26 mouse cellular contexts compared by ENCODE assay signal in the genomic region with DNA sequence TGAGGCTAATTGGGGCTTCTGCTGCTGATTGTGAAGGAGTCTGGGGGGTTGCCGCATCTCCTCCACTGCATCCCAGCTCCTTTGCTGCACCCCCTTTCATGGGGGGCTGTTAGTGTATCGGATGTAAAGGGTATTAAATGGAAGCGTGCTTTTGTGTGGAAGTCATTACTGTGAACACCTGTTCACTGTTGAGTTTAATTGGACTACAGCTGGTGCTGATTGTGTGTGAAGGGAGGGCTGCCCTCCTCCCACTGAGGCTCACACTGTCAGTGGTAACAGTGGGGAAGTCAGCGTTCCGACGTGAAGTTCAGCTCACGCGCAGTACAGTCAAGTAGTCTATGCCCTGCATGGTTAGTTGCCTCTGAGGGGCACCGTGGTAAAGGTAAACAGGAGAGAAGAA.
DNase-seq lines count a peak whose midpoint lies in the region; ATAC-seq lines count a peak whose summit lies in the region.
"Had no signal": no experiment of that assay in that cellular context is flagged by ENCODE, and none has a peak within 500 bp of the region (broad histone marks: within the 10 kb centered on the region; RNA-seq: fewer than 3 reads in every experiment).

No protein-coding gene starts in this region.

- DNase-seq in heart, adult 11 months, result peak; percentile 77
- no peak for DNase-seq in heart, postnatal 36 days
- peak; percentile 43 for DNase-seq in forelimb bud, embryonic 11.5 days (ENCODE audit: low read depth, low spot score)
- DNase-seq in cerebellum, adult 8-10 months, result no peak
- DNase-seq in layer of hippocampus, adult 11-12 months (ENCODE audit: low spot score), result no peak
- DNase-seq: adrenal gland, postnatal 14 days; cerebellum, adult 18-20 months; gastrocnemius, postnatal 25 days; kidney, adult 9 months; kidney, postnatal 25 days; layer of hippocampus, adult 9-11 months; right cerebral cortex, postnatal 25 days; thymus, adult 18-20 months; thymus, postnatal 4 days had no signal

- no peak overlapping the region for H3K4me3 ChIP-seq in neural tube, embryonic 13.5 days
- H3K4me3 ChIP-seq in neural tube, embryonic 15.5 days (replicated peaks), result no peak overlapping the region
- H3K4me3 ChIP-seq: erythroblast, embryonic 14.5 days; heart, embryonic 15.5 days; intestine, embryonic 15.5 days; limb, embryonic 15.5 days; liver, embryonic 15.5 days; stomach, embryonic 15.5 days had no signal

- peak; percentile 45; the same call in 1 of the 2 replicates for ATAC-seq in neural tube, embryonic 13.5 days (ENCODE audit: low read depth)
- ATAC-seq in neural tube, embryonic 15.5 days (ENCODE audit: low FRiP score), result no peak
- ATAC-seq in megakaryocyte, adult 5-6 weeks (ENCODE audit: poor library complexity, severe bottlenecking), result no peak
- ATAC-seq: intestine, embryonic 15.5 days had no signal

- H3K4me1 ChIP-seq in neural tube, embryonic 13.5 days (replicated peaks), result peaks cover 16% of the 10 kb centered on the region
- H3K4me1 ChIP-seq in neural tube, embryonic 15.5 days, result peaks cover 25% of the 10 kb centered on the region
- H3K4me1 ChIP-seq: heart, embryonic 15.5 days; intestine, embryonic 15.5 days; liver, embryonic 15.5 days; stomach, embryonic 15.5 days had no signal

- no peak overlapping the region for H3K4me2 ChIP-seq in neural tube, embryonic 13.5 days
- H3K4me2 ChIP-seq in neural tube, embryonic 15.5 days, result no peak overlapping the region
- H3K4me2 ChIP-seq: heart, embryonic 15.5 days; intestine, embryonic 15.5 days; limb, embryonic 15.5 days; liver, embryonic 15.5 days; midbrain, embryonic 11.5 days; stomach, embryonic 15.5 days had no signal

- no peaks in the 10 kb centered on the region for H3K27me3 ChIP-seq in neural tube, embryonic 13.5 days
- H3K27me3 ChIP-seq in neural tube, embryonic 15.5 days (replicated peaks), result no peaks in the 10 kb centered on the region
- H3K27me3 ChIP-seq: heart, embryonic 15.5 days; intestine, embryonic 15.5 days; limb, embryonic 15.5 days; liver, embryonic 15.5 days; stomach, embryonic 15.5 days had no signal

- no peak overlapping the region for H3K27ac ChIP-seq in neural tube, embryonic 13.5 days (replicated peaks)
- no peak overlapping the region for H3K27ac ChIP-seq in neural tube, embryonic 15.5 days (replicated peaks)
- H3K27ac ChIP-seq: heart, embryonic 15.5 days; intestine, embryonic 15.5 days; limb, embryonic 15.5 days; liver, embryonic 15.5 days; macrophage; stomach, embryonic 15.5 days had no signal

- H3K9me3 ChIP-seq in neural tube, embryonic 13.5 days, result no peaks in the 10 kb centered on the region
- H3K9me3 ChIP-seq in neural tube, embryonic 15.5 days (replicated peaks), result no peaks in the 10 kb centered on the region
- H3K9me3 ChIP-seq: G1E; heart, embryonic 15.5 days; intestine, embryonic 15.5 days; limb, embryonic 15.5 days; liver, embryonic 15.5 days; stomach, embryonic 15.5 days had no signal

- intact Hi-C loops in heart, postnatal 36 days (cut with DNase I), result no loop called here

- no peak overlapping the region for H3K9ac ChIP-seq in neural tube, embryonic 13.5 days
- H3K9ac ChIP-seq in neural tube, embryonic 15.5 days (replicated peaks), result no peak overlapping the region
- H3K9ac ChIP-seq: heart, embryonic 15.5 days; intestine, embryonic 15.5 days; limb, embryonic 15.5 days; liver, embryonic 15.5 days; stomach, embryonic 15.5 days had no signal

- WGBS in neural tube, embryonic 13.5 days, result 41% methylated on average over 9 of the region's 9 CpGs
- 31% methylated on average over 9 of the region's 9 CpGs for WGBS in neural tube, embryonic 15.5 days

- no peaks in the 10 kb centered on the region for H3K36me3 ChIP-seq in neural tube, embryonic 13.5 days
- no peaks in the 10 kb centered on the region for H3K36me3 ChIP-seq in neural tube, embryonic 15.5 days
- H3K36me3 ChIP-seq: G1E; heart, embryonic 15.5 days; intestine, embryonic 15.5 days; limb, embryonic 15.5 days; liver, embryonic 15.5 days; stomach, embryonic 15.5 days had no signal

Comparison
In these comparisons a context has a peak if more than half of its experiments do, and no peak if none do; other contexts are left out.
1. DNase-seq: peak in heart, adult 11 months (single experiment) and forelimb bud, embryonic 11.5 days (single experiment); none in heart, postnatal 36 days (0 of 2), cerebellum, adult 8-10 months (single experiment) and layer of hippocampus, adult 11-12 months (single experiment).